Mouse (Mus musculus) heart, postnatal 0 days (tissue): ENCODE measurements around the gene Foxf1.

Source experiments
- CTCF ChIP-seq: IDR thresholded peaks from 2 replicates; pipeline ENCODE4 v1.5.1; 2016; ENCODE audit warnings: antibody characterized with exemption, control low read depth, low read depth
- EP300 ChIP-seq: IDR thresholded peaks from 2 replicates; pipeline ENCODE4 v1.6.1; 2016; ENCODE audit warnings: antibody characterized with exemption, low read depth

DNA sequence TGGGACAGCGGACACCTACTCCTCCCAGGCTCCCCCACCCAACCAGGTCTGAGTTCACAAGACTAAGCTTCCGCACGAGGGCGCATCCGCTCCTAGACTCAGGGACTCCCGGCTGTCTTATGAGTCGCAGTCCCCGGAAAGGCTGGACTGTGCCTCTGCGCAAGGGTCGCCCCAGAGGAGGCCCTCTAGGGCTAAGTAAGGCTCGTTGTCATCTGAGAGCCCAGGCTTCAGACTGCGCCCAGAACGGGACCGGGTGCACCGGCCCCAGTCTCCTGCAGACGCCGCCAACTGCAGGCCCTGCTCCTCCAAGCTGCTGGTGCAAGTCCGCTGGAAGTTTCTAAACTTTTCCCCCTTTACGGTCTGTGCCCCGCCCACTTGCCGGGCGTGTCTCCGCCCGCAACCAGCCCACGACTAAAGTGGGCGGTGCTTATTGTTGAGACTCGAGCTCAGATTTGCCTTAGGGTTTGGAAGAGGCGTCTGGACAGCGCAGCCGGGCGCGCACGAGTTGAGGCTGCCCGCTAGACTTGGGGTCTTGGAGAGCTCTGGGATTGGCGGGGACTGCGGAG is 41.2 kb downstream of the Foxf1 start:
- TF ChIP-seq CTCF: peak; percentile 44
- no peak for TF ChIP-seq EP300
